Mouse (Mus musculus): ENCODE data around the gene Dnajb14.

Dnajb14 gene

GRCm38 (mm10) chr3:137862600-137862999 is 4.9 kb upstream of the Dnajb14 start:
- in situ Hi-C loops (cut with MboI; ENCODE audit: low sequenced_read_pairs): no loop called here

GRCm38 (mm10) chr3:137863330-137864123 is 3.9 kb upstream of the Dnajb14 start:
- in situ Hi-C loops (cut with MboI; ENCODE audit: low sequenced_read_pairs): no loop called here

DNA sequence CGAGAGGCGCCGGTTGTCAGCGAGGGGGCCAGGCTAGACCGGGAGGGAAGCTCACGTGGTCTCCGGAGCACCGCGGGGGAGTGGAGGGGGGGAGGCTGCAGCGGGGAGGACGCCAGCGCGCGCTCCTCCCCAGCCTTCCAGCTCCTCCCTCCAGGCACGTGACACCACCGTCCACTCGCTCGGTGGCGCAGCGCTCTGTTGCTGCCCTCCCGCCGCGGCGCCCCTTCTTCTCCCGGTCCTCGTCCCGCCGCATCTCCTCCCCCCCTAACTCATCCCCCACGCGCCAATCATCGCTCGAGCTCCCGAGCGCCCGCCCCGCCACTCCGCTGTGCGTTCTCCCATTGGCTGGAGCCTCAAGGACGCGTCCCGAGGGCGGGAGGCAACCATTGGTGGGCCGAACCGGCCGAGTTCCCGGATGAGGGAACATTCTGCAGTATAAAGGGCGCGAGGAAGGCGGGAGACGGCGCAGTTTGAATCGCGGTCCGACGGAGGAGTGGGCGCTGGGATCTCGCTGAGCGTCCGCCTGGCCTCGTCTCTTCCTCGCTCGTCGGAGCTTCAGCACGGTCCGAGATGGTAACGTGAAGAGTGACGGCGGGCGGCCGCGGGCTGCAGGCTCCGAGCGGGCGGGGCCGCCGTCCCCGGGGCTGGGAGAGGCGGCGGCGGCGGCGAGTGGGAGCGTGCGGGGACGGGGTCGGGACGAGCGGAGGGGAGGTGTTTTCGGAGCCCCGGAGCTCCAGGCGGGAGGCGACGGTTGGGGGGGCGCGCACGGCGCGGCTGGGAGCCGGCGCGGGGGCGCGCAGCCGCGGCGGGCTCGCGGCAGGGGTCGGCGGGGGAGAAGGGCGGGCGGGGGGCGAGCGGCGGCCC is 3.1 kb upstream of the Dnajb14 start, which contains the start of gene H2afz:
TSS of gene H2afz (plus strand) at position 364 of the 864 bp plus-strand sequence.
- in situ Hi-C loops (cut with MboI; ENCODE audit: low sequenced_read_pairs): no loop called here

DNA sequence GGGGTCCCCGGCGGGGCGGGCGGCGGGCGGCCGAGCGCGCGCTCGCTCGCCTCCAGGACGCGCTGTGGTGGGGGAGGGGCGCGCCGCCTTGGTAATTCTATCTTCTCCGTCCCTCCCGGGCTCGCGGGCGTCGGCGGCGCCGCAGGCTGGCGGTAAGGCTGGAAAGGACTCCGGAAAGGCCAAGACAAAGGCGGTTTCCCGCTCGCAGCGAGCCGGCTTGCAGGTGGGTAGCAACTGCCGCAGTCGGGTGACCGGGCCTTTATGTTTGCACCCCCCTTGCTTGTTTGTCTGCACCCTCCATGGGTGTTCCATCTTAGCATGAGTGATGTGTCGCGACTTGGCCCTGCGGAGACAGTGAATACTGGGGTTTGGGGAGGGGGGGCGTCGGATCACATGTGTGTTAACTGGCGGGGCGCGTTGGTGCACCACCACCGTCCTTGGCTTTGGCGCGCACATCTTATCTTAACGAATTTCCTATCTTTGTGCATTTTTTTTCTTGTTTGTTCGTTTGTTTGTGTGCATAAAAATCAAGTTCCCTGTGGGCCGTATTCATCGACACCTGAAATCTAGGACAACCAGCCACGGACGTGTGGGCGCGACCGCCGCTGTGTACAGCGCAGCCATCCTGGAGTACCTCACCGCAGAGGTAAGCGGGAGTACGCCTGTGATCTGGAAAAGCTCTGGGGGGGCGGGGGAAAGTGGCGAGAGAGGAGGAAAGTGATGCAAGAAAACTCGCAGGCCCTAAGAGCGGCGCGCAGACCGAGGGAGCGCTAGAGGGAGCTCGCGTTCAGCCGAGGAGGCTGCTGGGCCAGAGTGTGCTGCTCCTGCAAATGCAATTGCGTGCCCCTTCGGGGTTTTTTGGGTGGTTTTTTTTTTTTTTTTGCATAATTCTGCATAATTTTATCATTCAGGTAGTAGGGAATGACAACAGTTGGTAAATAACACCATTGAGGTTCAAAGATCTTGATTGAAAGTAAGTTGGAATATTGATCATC is 2.2 kb upstream of the Dnajb14 start:
- in situ Hi-C loops (cut with MboI; ENCODE audit: low sequenced_read_pairs): no loop called here

GRCm38 (mm10) chr3:137867133-137867436 is 390 bp upstream of the Dnajb14 start:
- in situ Hi-C loops (cut with MboI; ENCODE audit: low sequenced_read_pairs): no loop called here

- in situ Hi-C loops (cut with MboI; ENCODE audit: low sequenced_read_pairs): no loop called here
Observed at GRCm38 (mm10) chr3:137868094-137868913, 829 bp downstream of the Dnajb14 start.

GRCm38 (mm10) chr3:137869395-137869794 is 1.9 kb downstream of the Dnajb14 start:
- in situ Hi-C loops (cut with MboI; ENCODE audit: low sequenced_read_pairs): no loop called here

DNA sequence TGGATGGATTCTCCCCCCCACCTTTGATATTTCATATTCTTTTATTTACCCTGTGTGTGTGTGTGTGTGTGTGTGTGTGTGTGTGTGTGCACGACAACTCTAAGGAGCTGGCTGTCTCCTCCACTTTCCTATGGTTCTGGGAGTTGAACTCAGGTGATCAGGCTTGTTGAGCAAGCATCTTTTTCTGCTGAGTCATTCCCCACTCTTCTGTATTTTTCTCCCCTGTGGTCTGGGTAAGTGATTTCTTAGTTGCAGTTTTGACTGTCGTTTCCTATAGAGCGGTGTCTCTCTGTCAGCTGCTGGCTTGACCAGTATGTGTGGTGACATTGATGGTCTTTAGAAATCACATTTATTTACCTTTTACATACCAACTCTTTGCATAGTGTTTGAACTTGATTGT is 11.8 kb downstream of the Dnajb14 start:
- in situ Hi-C loops (cut with MboI; ENCODE audit: low sequenced_read_pairs): no loop called here

DNA sequence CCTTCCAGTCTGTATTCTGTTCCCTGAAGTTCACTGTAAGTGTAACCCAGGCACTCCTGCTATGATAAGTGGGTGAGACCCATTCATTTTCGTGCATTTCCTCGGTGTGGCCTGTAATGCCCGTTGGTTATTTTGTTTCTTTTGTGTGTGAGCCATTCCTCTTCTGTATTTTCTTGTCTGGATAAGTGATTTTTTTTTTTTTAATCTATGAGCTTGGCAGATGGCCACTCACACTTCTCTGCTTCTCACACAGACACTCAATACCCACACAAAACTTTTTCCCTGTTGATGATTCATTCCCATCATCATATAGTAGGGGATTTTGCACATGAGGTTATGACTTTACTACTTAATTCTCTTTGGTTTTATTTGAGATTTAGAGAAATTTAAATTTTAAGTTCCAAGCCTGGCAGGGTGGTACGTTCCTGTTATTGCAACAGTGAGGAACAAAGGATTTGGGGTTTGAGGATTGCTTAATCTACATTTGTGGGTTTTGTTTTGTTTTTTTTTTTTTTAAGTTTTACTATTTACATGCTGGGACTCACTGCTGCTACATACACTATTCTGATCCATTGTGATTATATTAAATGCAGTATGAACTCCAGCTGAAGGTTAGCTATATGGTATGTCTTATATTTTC is 12.8 kb downstream of the Dnajb14 start:
- in situ Hi-C loops (cut with MboI; ENCODE audit: low sequenced_read_pairs): no loop called here

DNA sequence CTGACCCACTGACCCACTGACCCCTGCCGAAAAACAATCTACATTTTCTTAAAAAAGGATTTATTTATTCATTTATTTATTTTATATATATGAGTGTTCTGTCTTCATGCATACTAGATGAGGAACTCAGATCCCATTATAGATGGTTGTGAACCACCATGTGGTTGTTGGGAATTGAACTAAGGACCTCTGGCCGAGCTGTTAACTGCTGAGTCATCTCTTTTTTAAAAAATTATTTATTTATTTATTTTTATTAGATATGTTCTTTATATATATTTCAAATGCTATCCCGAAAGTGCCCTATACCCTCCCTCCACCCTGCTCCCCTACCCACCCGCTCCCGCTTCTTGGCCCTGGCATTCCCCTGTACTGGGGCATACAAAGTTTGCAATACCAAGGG is 13.6 kb downstream of the Dnajb14 start:
- in situ Hi-C loops (cut with MboI; ENCODE audit: low sequenced_read_pairs): no loop called here

- in situ Hi-C loops (cut with MboI; ENCODE audit: low sequenced_read_pairs): no loop called here
Observed at GRCm38 (mm10) chr3:137887961-137888360, 20.5 kb downstream of the Dnajb14 start.

DNA sequence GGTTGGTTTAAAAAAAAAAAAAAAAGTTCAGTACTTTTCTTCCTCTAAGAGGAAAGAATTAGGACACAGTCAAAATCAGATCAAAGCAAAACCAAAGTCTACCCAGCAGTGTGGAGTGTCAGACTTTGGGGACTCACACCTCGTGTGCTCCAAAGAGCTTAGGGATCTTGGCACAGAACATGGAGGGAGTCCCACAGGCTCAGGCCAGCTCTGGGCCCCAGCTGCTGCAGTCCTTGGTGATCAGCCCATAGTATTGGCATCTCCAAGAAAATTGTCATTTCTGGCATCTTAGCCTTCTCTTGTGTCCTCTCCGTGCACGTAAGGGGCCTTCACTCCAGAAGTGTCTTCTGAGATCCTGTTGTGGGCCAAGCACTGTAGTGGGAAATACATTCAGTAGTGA is 23.6 kb downstream of the Dnajb14 start:
- in situ Hi-C loops (cut with MboI; ENCODE audit: low sequenced_read_pairs): no loop called here

GRCm38 (mm10) chr3:137892118-137892517 is 24.6 kb downstream of the Dnajb14 start:
- in situ Hi-C loops (cut with MboI; ENCODE audit: low sequenced_read_pairs): no loop called here

GRCm38 (mm10) chr3:137893789-137894188 is 26.3 kb downstream of the Dnajb14 start:
- in situ Hi-C loops (cut with MboI; ENCODE audit: low sequenced_read_pairs): no loop called here

DNA sequence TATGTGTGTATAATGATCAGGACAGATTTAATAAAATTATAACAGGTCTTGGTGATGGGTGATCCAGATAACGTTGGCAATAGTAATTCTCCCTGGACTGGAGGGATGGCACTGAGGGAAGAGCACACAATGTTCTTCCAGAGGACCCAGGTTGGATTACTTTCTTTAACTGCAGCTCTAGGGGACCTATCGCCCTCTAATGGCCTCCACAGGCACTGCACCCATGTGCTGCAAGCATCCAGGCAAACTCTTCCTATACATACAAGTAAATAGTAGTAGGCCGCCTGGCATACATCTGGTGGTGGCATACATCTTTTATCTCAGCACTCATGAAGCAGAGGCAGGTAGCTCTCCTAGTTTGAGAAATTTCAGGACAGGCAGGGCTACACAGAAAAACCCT is 27.7 kb downstream of the Dnajb14 start:
- in situ Hi-C loops (cut with MboI; ENCODE audit: low sequenced_read_pairs): no loop called here

DNA sequence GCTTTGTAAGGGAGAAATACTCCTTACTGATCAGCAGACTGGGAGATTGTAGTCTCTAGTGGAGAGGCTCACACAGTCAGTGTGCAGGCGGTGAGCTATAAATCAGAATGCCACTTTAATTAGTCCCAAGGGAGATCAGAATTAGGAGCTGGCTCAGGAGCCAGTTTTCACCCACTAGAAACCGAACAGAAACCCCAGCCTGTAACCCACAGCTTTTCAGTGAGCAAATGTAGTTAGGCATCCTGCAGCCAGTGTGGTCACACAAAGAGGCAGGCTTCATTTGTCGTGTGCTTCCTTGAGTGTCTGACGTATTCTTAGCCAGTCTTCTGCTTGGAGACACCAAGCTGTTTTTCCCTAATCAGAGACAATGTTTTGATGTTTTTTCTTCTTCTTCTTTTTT is 28.9 kb downstream of the Dnajb14 start:
- in situ Hi-C loops (cut with MboI; ENCODE audit: low sequenced_read_pairs): no loop called here

- in situ Hi-C loops (cut with MboI; ENCODE audit: low sequenced_read_pairs): no loop called here
Observed at GRCm38 (mm10) chr3:137896867-137897266, 29.4 kb downstream of the Dnajb14 start.

DNA sequence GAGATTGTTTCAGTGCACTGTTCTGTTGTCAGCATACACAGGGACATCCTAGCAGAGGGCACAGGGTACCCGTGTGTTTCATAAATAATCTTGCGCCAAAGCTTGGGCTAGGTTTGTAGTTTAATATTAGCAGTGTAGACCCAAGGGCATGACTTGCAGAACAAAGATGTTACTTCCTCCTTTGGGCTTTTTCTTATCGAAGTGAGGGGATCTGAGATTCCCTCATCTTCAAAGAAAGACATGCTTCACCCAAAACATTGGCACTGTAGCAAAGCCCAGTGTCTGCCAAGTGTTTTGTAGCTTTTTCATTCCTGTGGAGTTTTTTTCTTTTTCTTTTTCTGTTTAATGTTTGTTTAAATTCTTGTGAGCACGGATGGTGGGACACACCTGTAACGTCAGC is 30.2 kb downstream of the Dnajb14 start:
- in situ Hi-C loops (cut with MboI; ENCODE audit: low sequenced_read_pairs): no loop called here

- in situ Hi-C loops (cut with MboI; ENCODE audit: low sequenced_read_pairs): no loop called here
Observed at GRCm38 (mm10) chr3:137900149-137900548, 32.7 kb downstream of the Dnajb14 start.

- in situ Hi-C loops (cut with MboI; ENCODE audit: low sequenced_read_pairs): no loop called here
Observed at GRCm38 (mm10) chr3:137913093-137913492, 45.6 kb downstream of the Dnajb14 start.
